Mouse (Mus musculus): ENCODE results near the gene Bank1. TPM values are rescaled to one million over a fixed set of nuclear protein-coding genes. Genes with fewer than 3 reads are reported as not detected.

Gene Bank1
- total and polyA plus RNA-seq, 2 experiments from 2014 or later: 0.10 to 0.25 TPM

DNA sequence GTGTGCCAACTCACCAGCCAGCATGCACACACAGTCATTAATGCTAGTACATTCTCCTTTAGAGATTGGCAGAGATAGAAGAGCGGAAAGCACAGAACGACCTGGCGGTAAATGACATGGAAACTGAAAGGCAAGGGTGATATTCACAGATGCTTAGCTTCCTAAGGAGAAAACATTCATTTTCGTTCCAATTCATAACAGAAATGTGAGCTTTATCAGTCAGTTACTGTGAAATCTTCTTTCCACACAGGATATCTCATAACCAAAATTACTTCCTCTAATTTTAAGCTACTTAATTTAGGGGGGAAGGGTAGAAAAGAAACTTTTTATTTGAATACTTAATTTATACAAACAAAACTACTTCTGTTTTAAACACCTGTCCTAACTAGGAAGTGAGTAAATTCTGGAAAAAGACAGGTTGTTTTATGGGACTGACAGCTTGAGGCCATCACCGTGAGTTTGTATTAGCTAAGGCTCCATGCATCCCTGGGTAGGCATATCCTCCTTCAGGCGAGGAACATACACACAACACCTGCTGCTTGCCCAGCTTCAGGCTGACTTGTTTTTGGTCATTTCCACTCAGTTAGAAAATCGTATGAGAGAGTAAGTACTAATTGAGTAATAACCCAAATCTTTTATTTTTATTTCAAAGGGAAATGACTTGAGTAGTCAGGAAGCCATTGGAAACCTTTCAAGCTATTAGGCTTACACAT is 238.8 kb downstream of the Bank1 start:
- no peak overlapping the region for H3K4me3 ChIP-seq (ENCODE audit: low read length)
- ATAC-seq (no peak), DNase-seq (ENCODE audit: low spot score) (no peak)
- H3K27ac ChIP-seq: no peak overlapping the region
- no peaks in the 10 kb centered on the region for H3K36me3 ChIP-seq (ENCODE audit: insufficient read depth, low read length)
- no peak overlapping the region for H3K9ac ChIP-seq (replicated peaks; ENCODE audit: low read length)
- no peaks in the 10 kb centered on the region for H3K4me1 ChIP-seq (ENCODE audit: insufficient read depth, low read length)
- TF ChIP-seq CTCF (IDR thresholded peaks at IDR 0.05; ENCODE audit: low read depth): no peak
- H3K27me3 ChIP-seq (ENCODE audit: insufficient read depth, low read length): no peaks in the 10 kb centered on the region
- WGBS: 84% methylated on average over 7 of the region's 7 CpGs
- no peak overlapping the region for H3K4me2 ChIP-seq (ENCODE audit: low read depth, low read length)
- no peaks in the 10 kb centered on the region for H3K9me3 ChIP-seq (ENCODE audit: low read length)

DNA sequence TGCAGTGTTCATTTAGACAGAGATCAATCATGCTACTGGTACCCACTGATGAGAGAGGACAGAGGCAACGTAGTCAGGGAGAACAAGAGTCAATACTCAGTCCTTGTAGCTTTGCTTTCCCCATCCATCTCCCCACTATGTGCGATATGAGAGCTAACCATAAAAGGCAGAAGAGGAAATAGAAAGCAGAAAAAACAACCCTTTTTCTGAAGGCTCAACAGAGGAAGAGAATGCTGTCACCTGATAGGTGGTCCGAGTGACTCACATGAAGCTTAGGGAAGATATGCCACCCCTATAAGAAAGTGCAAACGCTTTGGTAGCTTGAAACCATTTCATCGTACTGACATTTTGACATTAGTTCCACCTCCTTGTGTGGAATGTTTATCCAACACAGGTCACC is 239.4 kb downstream of the Bank1 start:
- Histone ChIP-seq H3K4me3 (ENCODE audit: low read length) (no peak overlapping the region), H3K4me2 (ENCODE audit: low read depth, low read length) (no peak overlapping the region), H3K9ac (replicated peaks; ENCODE audit: low read length) (no peak overlapping the region), H3K9me3 (ENCODE audit: low read length) (no peaks in the 10 kb centered on the region), H3K4me1 (ENCODE audit: insufficient read depth, low read length) (no peaks in the 10 kb centered on the region), H3K27ac (no peak overlapping the region), H3K27me3 (ENCODE audit: insufficient read depth, low read length) (no peaks in the 10 kb centered on the region), H3K36me3 (ENCODE audit: insufficient read depth, low read length) (no peaks in the 10 kb centered on the region)
- DNase-seq (ENCODE audit: low spot score): no peak
- WGBS: 87% methylated on average over 5 of the region's 5 CpGs
- ATAC-seq: no peak
- TF ChIP-seq CTCF (IDR thresholded peaks at IDR 0.05; ENCODE audit: low read depth): no peak

DNA sequence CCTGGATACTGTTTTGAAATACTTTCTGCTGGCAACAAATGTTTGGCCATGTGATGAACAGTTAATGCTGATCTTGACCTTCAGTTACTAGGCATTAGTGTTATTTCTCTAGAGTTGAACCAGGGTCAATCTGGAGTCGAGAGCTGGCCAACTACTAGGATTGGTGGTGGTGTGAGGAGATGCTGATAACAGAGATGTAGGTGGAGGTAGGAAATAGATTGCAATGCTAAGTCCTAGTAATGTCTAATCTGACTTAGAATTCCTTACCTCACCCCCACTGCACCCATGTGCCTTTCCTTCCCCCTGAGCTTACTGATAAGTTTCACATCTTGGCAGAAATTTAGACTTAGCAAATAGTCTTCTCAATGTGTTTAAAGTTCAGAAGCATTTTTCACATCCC is 240.8 kb downstream of the Bank1 start:
- Histone ChIP-seq H3K27ac (no peak overlapping the region), H3K27me3 (ENCODE audit: insufficient read depth, low read length) (no peaks in the 10 kb centered on the region), H3K9me3 (ENCODE audit: low read length) (no peaks in the 10 kb centered on the region), H3K4me3 (ENCODE audit: low read length) (no peak overlapping the region), H3K9ac (replicated peaks; ENCODE audit: low read length) (no peak overlapping the region), H3K4me2 (ENCODE audit: low read depth, low read length) (no peak overlapping the region), H3K36me3 (ENCODE audit: insufficient read depth, low read length) (no peaks in the 10 kb centered on the region), H3K4me1 (ENCODE audit: insufficient read depth, low read length) (no peaks in the 10 kb centered on the region)
- ATAC-seq (no peak), DNase-seq (ENCODE audit: low spot score) (no peak)
- TF ChIP-seq CTCF (IDR thresholded peaks at IDR 0.05; ENCODE audit: low read depth): no peak
- 83% methylated on average over 1 of the region's 1 CpGs for WGBS

DNA sequence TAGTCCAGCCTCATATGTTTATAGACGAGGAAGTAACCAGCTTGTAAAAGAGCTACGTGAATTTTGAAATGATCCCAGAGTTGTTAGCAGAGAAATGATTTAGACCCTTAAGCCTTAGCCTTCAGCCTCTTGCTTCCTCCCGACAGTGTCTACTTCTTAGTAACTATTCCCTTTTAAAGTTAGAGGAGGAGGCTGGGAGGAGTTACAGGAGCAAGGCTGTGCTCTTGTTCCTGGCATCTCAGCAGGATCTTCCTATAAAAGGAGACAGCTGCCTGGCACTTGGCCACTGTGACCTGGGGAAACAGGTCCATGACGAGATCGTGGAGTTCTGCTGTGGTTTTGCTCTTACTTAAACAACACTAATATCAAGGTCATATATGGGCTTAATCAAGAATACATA is 241.8 kb downstream of the Bank1 start:
- no peak overlapping the region for H3K4me2 ChIP-seq (ENCODE audit: low read depth, low read length)
- H3K4me3 ChIP-seq (ENCODE audit: low read length): no peak overlapping the region
- no peak overlapping the region for H3K27ac ChIP-seq
- no peaks in the 10 kb centered on the region for H3K36me3 ChIP-seq (ENCODE audit: insufficient read depth, low read length)
- WGBS: 54% methylated on average over 5 of the region's 5 CpGs
- DNase-seq (ENCODE audit: low spot score): no peak
- no peak for TF ChIP-seq CTCF (IDR thresholded peaks at IDR 0.05; ENCODE audit: low read depth)
- no peaks in the 10 kb centered on the region for H3K9me3 ChIP-seq (ENCODE audit: low read length)
- ATAC-seq: no peak
- H3K9ac ChIP-seq (replicated peaks; ENCODE audit: low read length): no peak overlapping the region
- no peaks in the 10 kb centered on the region for H3K27me3 ChIP-seq (ENCODE audit: insufficient read depth, low read length)
- H3K4me1 ChIP-seq (ENCODE audit: insufficient read depth, low read length): no peaks in the 10 kb centered on the region

DNA sequence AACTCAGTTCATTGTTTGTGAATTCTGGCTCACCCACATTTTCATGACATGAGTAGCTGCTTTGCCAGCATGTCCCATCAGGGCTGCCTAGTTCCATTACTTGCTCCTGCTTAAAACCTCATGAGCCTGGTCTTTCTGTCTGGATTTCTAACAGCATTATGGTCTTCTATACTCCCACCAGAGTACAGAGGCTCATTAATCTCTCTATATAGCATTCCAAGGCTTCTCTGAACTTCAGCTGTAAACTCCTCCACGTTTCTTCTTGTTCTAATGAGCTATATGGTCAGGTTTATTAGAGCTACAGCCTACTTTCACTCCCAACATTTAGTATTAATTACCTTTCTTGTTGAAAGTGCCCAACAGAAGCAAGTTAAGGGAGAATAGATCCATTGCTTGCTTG is 244.6 kb downstream of the Bank1 start:
- ATAC-seq: no peak
- Histone ChIP-seq H3K27me3 (ENCODE audit: insufficient read depth, low read length) (no peaks in the 10 kb centered on the region), H3K27ac (no peak overlapping the region), H3K4me2 (ENCODE audit: low read depth, low read length) (no peak overlapping the region), H3K36me3 (ENCODE audit: insufficient read depth, low read length) (no peaks in the 10 kb centered on the region), H3K4me3 (ENCODE audit: low read length) (no peak overlapping the region), H3K9me3 (ENCODE audit: low read length) (no peaks in the 10 kb centered on the region), H3K9ac (replicated peaks; ENCODE audit: low read length) (no peak overlapping the region), H3K4me1 (ENCODE audit: insufficient read depth, low read length) (no peaks in the 10 kb centered on the region)
- no peak for DNase-seq (ENCODE audit: low spot score)
- WGBS: 71% methylated on average over 1 of the region's 1 CpGs
- TF ChIP-seq CTCF (IDR thresholded peaks at IDR 0.05; ENCODE audit: low read depth): no peak

DNA sequence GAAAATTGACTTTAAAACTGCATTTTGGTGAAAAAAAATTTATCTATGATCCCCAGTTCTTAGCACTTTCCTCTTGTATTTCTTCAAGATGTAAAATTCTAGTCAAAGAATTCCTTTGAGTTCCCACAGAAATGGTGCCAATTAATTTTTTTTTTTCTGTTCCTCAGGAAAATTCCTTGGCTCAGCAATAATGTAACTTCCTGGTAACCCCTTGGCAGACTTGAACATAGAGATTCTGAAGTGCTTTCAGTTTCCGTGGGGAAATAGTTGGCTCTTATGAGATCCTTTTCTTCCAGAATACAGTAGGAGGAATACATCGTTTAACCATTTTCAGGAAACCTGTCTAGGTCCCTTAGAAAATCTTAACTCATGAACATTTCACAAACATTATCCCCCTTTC is 247.3 kb downstream of the Bank1 start:
- no peaks in the 10 kb centered on the region for H3K36me3 ChIP-seq (ENCODE audit: insufficient read depth, low read length)
- no peak overlapping the region for H3K4me2 ChIP-seq (ENCODE audit: low read depth, low read length)
- TF ChIP-seq CTCF (IDR thresholded peaks at IDR 0.05; ENCODE audit: low read depth): no peak
- no peak overlapping the region for H3K4me3 ChIP-seq (ENCODE audit: low read length)
- no peak for ATAC-seq
- 33% methylated on average over 2 of the region's 2 CpGs for WGBS
- no peak overlapping the region for H3K9ac ChIP-seq (replicated peaks; ENCODE audit: low read length)
- H3K27me3 ChIP-seq (ENCODE audit: insufficient read depth, low read length): no peaks in the 10 kb centered on the region
- DNase-seq (ENCODE audit: low spot score): peak; percentile 23
- H3K27ac ChIP-seq: no peak overlapping the region
- H3K9me3 ChIP-seq (ENCODE audit: low read length): no peaks in the 10 kb centered on the region
- H3K4me1 ChIP-seq (ENCODE audit: insufficient read depth, low read length): no peaks in the 10 kb centered on the region

DNA sequence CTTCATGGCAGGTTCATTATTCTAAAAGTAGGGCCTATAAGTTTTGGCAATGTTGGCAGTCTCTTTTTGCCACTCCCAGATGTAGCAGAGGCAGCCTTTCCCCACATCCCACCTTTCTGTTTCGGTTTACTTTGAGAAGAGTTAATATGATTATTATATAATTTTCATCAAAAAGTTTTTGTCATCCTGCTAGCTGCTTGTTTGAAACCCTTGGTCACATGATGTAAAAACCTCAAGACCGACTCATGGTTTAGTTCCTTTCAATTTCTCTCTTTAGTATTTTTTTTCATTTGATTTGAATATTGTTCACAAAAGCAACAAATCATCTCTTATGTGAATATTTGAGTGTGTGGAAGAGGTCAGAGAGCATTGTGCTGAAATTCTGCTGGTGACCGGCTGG is 255.5 kb downstream of the Bank1 start:
- TF ChIP-seq CTCF (IDR thresholded peaks at IDR 0.05; ENCODE audit: low read depth): no peak
- DNase-seq (ENCODE audit: low spot score) (no peak), ATAC-seq (no peak)
- no peak overlapping the region for H3K9ac ChIP-seq (replicated peaks; ENCODE audit: low read length)
- H3K4me1 ChIP-seq (ENCODE audit: insufficient read depth, low read length): no peaks in the 10 kb centered on the region
- no peaks in the 10 kb centered on the region for H3K9me3 ChIP-seq (ENCODE audit: low read length)
- no peaks in the 10 kb centered on the region for H3K27me3 ChIP-seq (ENCODE audit: insufficient read depth, low read length)
- no peak overlapping the region for H3K4me3 ChIP-seq (ENCODE audit: low read length)
- no peaks in the 10 kb centered on the region for H3K36me3 ChIP-seq (ENCODE audit: insufficient read depth, low read length)
- H3K4me2 ChIP-seq (ENCODE audit: low read depth, low read length): no peak overlapping the region
- no peak overlapping the region for H3K27ac ChIP-seq
- 92% methylated on average over 3 of the region's 3 CpGs for WGBS

Data from hindbrain, postnatal 0 days (tissue).